Mouse (Mus musculus): Measurements from ENCODE around the gene Bri3bp.

DNA sequence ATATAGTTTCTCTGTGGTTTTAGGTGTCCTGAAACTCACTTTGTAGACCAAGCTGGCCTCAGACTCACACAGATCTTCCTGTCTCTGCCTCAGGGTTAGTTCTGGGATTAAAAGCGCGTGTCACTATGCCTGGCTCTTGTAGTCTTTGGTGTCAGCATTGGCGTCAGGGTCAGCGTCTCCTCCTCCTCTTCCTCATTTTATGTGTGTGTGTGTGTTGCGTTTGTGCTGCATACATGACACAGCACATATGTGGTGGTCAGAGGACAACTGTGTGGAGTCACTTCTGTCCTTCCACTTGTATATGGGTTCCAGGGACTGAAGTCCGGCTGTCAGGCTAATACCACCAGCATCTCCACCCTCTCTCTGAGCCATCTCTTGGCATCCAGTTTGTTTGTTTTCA, 60.1 kb downstream of the Bri3bp start:
- TF ChIP-seq CTCF (IDR thresholded peaks at IDR 0.05; ENCODE audit: extremely low read depth, insufficient read depth, low read length) (no peak), POLR2A (IDR thresholded peaks at IDR 0.05; ENCODE audit: extremely low read depth, insufficient read depth, low read length) (no peak)

All from cortical plate, adult 2 months (tissue).